Mouse (Mus musculus) layer of hippocampus, adult 9-11 months (tissue): ENCODE measurements around the gene Eci3.

ENCODE experiments used
- DNase-seq: peaks from one replicate; pipeline ENCODE4 v3.0.0; 2022

Eci3 gene

GRCm38 (mm10) chr13:34924210-34924609, 39.4 kb downstream of the Eci3 start, which contains the start of the genes Fam217a and 4933417A18Rik:
TSS of gene Fam217a (minus strand) at chr13:34924310.
TSS of gene 4933417A18Rik (plus strand) at chr13:34924409.
- no peak for DNase-seq

GRCm38 (mm10) chr13:34916520-34917167, 47.0 kb downstream of the Eci3 start:
- DNase-seq: no peak

- DNase-seq: no peak
Measured at GRCm38 (mm10) chr13:34914614-34915013, 49.0 kb downstream of the Eci3 start.
